Mouse (Mus musculus): Measurements from ENCODE around the gene Lamtor3. TPM values are rescaled to one million over a fixed set of nuclear protein-coding genes. Genes with fewer than 3 reads are reported as not detected.

The Lamtor3 gene
- polyA plus RNA-seq, 1 experiment: 39.1 TPM

- Histone ChIP-seq H3K36me3 (ENCODE audit: control insufficient read depth, insufficient read depth) (peaks cover 8% of the 10 kb centered on the region), H3K79me2 (ENCODE audit: control insufficient read depth, insufficient read depth) (no peaks in the 10 kb centered on the region), H3ac (ENCODE audit: control insufficient read depth, insufficient read length, low read depth) (no peak overlapping the region), H3K27me3 (ENCODE audit: control insufficient read depth, insufficient read depth, insufficient read length) (no peaks in the 10 kb centered on the region), H3K79me3 (ENCODE audit: low read depth) (no peaks in the 10 kb centered on the region), H3K4me3 (ENCODE audit: insufficient read depth, poor library complexity, severe bottlenecking) (no peak overlapping the region)
- no peak for TF ChIP-seq USF1 (IDR thresholded peaks at IDR 0.05; ENCODE audit: low read depth)
- no peak for TF ChIP-seq MYOG (IDR thresholded peaks at IDR 0.05; ENCODE audit: control insufficient read depth, extremely low read depth, insufficient read length)
- TF ChIP-seq FOSL1 (IDR thresholded peaks at IDR 0.05; ENCODE audit: insufficient read depth, low read length, poor library complexity, severe bottlenecking): no peak
- no peak for TF ChIP-seq MYOD1 (IDR thresholded peaks at IDR 0.05; ENCODE audit: control insufficient read depth, insufficient read length, low read depth)
- TF ChIP-seq CEBPB (IDR thresholded peaks at IDR 0.05; ENCODE audit: low read depth): no peak
- TF ChIP-seq CTCF (IDR thresholded peaks at IDR 0.05; ENCODE audit: control insufficient read depth, insufficient read depth, insufficient read length): no peak
- TF ChIP-seq MAX (IDR thresholded peaks at IDR 0.05): no peak
Measured at GRCm38 (mm10) chr3:137887961-137888360, 30.3 kb upstream of the Lamtor3 start.

- peaks cover 8% of the 10 kb centered on the region for H3K36me3 ChIP-seq (ENCODE audit: control insufficient read depth, insufficient read depth)
- no peak for TF ChIP-seq MYOD1 (IDR thresholded peaks at IDR 0.05; ENCODE audit: control insufficient read depth, insufficient read length, low read depth)
- no peak for TF ChIP-seq CEBPB (IDR thresholded peaks at IDR 0.05; ENCODE audit: low read depth)
- no peak for TF ChIP-seq FOSL1 (IDR thresholded peaks at IDR 0.05; ENCODE audit: insufficient read depth, low read length, poor library complexity, severe bottlenecking)
- TF ChIP-seq CTCF (IDR thresholded peaks at IDR 0.05; ENCODE audit: control insufficient read depth, insufficient read depth, insufficient read length): no peak
- no peak for TF ChIP-seq MAX (IDR thresholded peaks at IDR 0.05)
- no peak for TF ChIP-seq USF1 (IDR thresholded peaks at IDR 0.05; ENCODE audit: low read depth)
- no peak for TF ChIP-seq MYOG (IDR thresholded peaks at IDR 0.05; ENCODE audit: control insufficient read depth, extremely low read depth, insufficient read length)
- H3K79me2 ChIP-seq (ENCODE audit: control insufficient read depth, insufficient read depth): no peaks in the 10 kb centered on the region
- H3K79me3 ChIP-seq (ENCODE audit: low read depth): no peaks in the 10 kb centered on the region
- H3K4me3 ChIP-seq (ENCODE audit: insufficient read depth, poor library complexity, severe bottlenecking): no peak overlapping the region
- no peaks in the 10 kb centered on the region for H3K27me3 ChIP-seq (ENCODE audit: control insufficient read depth, insufficient read depth, insufficient read length)
- no peak overlapping the region for H3ac ChIP-seq (ENCODE audit: control insufficient read depth, insufficient read length, low read depth)
Measured at GRCm38 (mm10) chr3:137891089-137891488, 27.2 kb upstream of the Lamtor3 start.

- Histone ChIP-seq H3K27me3 (ENCODE audit: control insufficient read depth, insufficient read depth, insufficient read length) (no peaks in the 10 kb centered on the region), H3K79me3 (ENCODE audit: low read depth) (no peaks in the 10 kb centered on the region), H3K36me3 (ENCODE audit: control insufficient read depth, insufficient read depth) (peaks cover 8% of the 10 kb centered on the region), H3K4me3 (ENCODE audit: insufficient read depth, poor library complexity, severe bottlenecking) (no peak overlapping the region), H3ac (ENCODE audit: control insufficient read depth, insufficient read length, low read depth) (no peak overlapping the region), H3K79me2 (ENCODE audit: control insufficient read depth, insufficient read depth) (no peaks in the 10 kb centered on the region)
- no peak for TF ChIP-seq CEBPB (IDR thresholded peaks at IDR 0.05; ENCODE audit: low read depth)
- no peak for TF ChIP-seq MAX (IDR thresholded peaks at IDR 0.05)
- TF ChIP-seq MYOD1 (IDR thresholded peaks at IDR 0.05; ENCODE audit: control insufficient read depth, insufficient read length, low read depth): no peak
- TF ChIP-seq USF1 (IDR thresholded peaks at IDR 0.05; ENCODE audit: low read depth): no peak
- TF ChIP-seq MYOG (IDR thresholded peaks at IDR 0.05; ENCODE audit: control insufficient read depth, extremely low read depth, insufficient read length): no peak
- no peak for TF ChIP-seq CTCF (IDR thresholded peaks at IDR 0.05; ENCODE audit: control insufficient read depth, insufficient read depth, insufficient read length)
- no peak for TF ChIP-seq FOSL1 (IDR thresholded peaks at IDR 0.05; ENCODE audit: insufficient read depth, low read length, poor library complexity, severe bottlenecking)
Measured at GRCm38 (mm10) chr3:137892118-137892517, 26.2 kb upstream of the Lamtor3 start.

DNA sequence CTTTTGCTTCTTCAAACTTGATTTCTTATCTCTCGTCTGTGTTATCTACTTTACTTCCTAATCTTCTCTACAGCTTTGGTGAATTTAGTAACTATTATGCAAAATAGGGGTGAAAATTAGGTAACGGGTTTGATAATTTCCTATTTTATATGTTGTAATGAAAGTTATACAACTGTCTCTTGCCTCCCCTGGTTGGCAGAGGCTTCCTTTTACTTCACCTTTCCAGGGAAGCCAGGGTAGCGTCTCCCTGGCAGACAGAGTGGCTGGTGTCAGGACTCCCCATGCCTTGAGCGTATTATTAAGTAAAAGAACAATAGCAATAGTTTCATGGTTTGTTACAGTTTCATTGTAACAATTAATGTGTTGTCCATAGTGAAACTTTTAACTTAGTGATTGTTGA, 24.5 kb upstream of the Lamtor3 start:
- no peaks in the 10 kb centered on the region for H3K27me3 ChIP-seq (ENCODE audit: control insufficient read depth, insufficient read depth, insufficient read length)
- no peaks in the 10 kb centered on the region for H3K79me2 ChIP-seq (ENCODE audit: control insufficient read depth, insufficient read depth)
- no peak overlapping the region for H3K4me3 ChIP-seq (ENCODE audit: insufficient read depth, poor library complexity, severe bottlenecking)
- peaks cover 3% of the 10 kb centered on the region for H3K36me3 ChIP-seq (ENCODE audit: control insufficient read depth, insufficient read depth)
- no peak overlapping the region for H3ac ChIP-seq (ENCODE audit: control insufficient read depth, insufficient read length, low read depth)
- no peaks in the 10 kb centered on the region for H3K79me3 ChIP-seq (ENCODE audit: low read depth)
- TF ChIP-seq CEBPB (IDR thresholded peaks at IDR 0.05; ENCODE audit: low read depth): no peak
- no peak for TF ChIP-seq MYOD1 (IDR thresholded peaks at IDR 0.05; ENCODE audit: control insufficient read depth, insufficient read length, low read depth)
- no peak for TF ChIP-seq FOSL1 (IDR thresholded peaks at IDR 0.05; ENCODE audit: insufficient read depth, low read length, poor library complexity, severe bottlenecking)

GRCm38 (mm10) chr3:137895196-137895595, 23.1 kb upstream of the Lamtor3 start:
- Histone ChIP-seq H3ac (ENCODE audit: control insufficient read depth, insufficient read length, low read depth) (no peak overlapping the region), H3K79me2 (ENCODE audit: control insufficient read depth, insufficient read depth) (no peaks in the 10 kb centered on the region), H3K4me3 (ENCODE audit: insufficient read depth, poor library complexity, severe bottlenecking) (no peak overlapping the region), H3K36me3 (ENCODE audit: control insufficient read depth, insufficient read depth) (no peaks in the 10 kb centered on the region), H3K79me3 (ENCODE audit: low read depth) (no peaks in the 10 kb centered on the region), H3K27me3 (ENCODE audit: control insufficient read depth, insufficient read depth, insufficient read length) (no peaks in the 10 kb centered on the region)
- no peak for TF ChIP-seq MAX (IDR thresholded peaks at IDR 0.05)
- TF ChIP-seq USF1 (IDR thresholded peaks at IDR 0.05; ENCODE audit: low read depth): no peak
- no peak for TF ChIP-seq MYOG (IDR thresholded peaks at IDR 0.05; ENCODE audit: control insufficient read depth, extremely low read depth, insufficient read length)
- TF ChIP-seq CTCF (IDR thresholded peaks at IDR 0.05; ENCODE audit: control insufficient read depth, insufficient read depth, insufficient read length): no peak
- no peak for TF ChIP-seq CEBPB (IDR thresholded peaks at IDR 0.05; ENCODE audit: low read depth)
- no peak for TF ChIP-seq MYOD1 (IDR thresholded peaks at IDR 0.05; ENCODE audit: control insufficient read depth, insufficient read length, low read depth)
- no peak for TF ChIP-seq FOSL1 (IDR thresholded peaks at IDR 0.05; ENCODE audit: insufficient read depth, low read length, poor library complexity, severe bottlenecking)

DNA sequence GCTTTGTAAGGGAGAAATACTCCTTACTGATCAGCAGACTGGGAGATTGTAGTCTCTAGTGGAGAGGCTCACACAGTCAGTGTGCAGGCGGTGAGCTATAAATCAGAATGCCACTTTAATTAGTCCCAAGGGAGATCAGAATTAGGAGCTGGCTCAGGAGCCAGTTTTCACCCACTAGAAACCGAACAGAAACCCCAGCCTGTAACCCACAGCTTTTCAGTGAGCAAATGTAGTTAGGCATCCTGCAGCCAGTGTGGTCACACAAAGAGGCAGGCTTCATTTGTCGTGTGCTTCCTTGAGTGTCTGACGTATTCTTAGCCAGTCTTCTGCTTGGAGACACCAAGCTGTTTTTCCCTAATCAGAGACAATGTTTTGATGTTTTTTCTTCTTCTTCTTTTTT, 21.9 kb upstream of the Lamtor3 start:
- no peak overlapping the region for H3ac ChIP-seq (ENCODE audit: control insufficient read depth, insufficient read length, low read depth)
- no peaks in the 10 kb centered on the region for H3K27me3 ChIP-seq (ENCODE audit: control insufficient read depth, insufficient read depth, insufficient read length)
- H3K79me3 ChIP-seq (ENCODE audit: low read depth): no peaks in the 10 kb centered on the region
- H3K4me3 ChIP-seq (ENCODE audit: insufficient read depth, poor library complexity, severe bottlenecking): no peak overlapping the region
- H3K79me2 ChIP-seq (ENCODE audit: control insufficient read depth, insufficient read depth): no peaks in the 10 kb centered on the region
- TF ChIP-seq FOSL1 (IDR thresholded peaks at IDR 0.05; ENCODE audit: insufficient read depth, low read length, poor library complexity, severe bottlenecking): no peak
- TF ChIP-seq MYOD1 (IDR thresholded peaks at IDR 0.05; ENCODE audit: control insufficient read depth, insufficient read length, low read depth): no peak
- TF ChIP-seq MAX (IDR thresholded peaks at IDR 0.05): no peak
- no peak for TF ChIP-seq USF1 (IDR thresholded peaks at IDR 0.05; ENCODE audit: low read depth)
- no peak for TF ChIP-seq CTCF (IDR thresholded peaks at IDR 0.05; ENCODE audit: control insufficient read depth, insufficient read depth, insufficient read length)
- no peak for TF ChIP-seq MYOG (IDR thresholded peaks at IDR 0.05; ENCODE audit: control insufficient read depth, extremely low read depth, insufficient read length)
- H3K36me3 ChIP-seq (ENCODE audit: control insufficient read depth, insufficient read depth): no peaks in the 10 kb centered on the region

Data from C2C12 (cell line).